Mouse (Mus musculus): ENCODE results near the gene Csf2rb. TPM values are rescaled to one million over a fixed set of nuclear protein-coding genes. Genes with fewer than 3 reads are reported as not detected.

Csf2rb gene
- polyA plus RNA-seq, 1 experiment from 2014 or later = 9.5 TPM

- 0% methylated on average over 1 of the region's 1 CpGs for WGBS
- Histone ChIP-seq H3K27ac (ENCODE audit: low read depth, low read length) (no peak overlapping the region), H3K4me1 (replicated peaks; ENCODE audit: control insufficient read depth, insufficient read depth, low read length) (no peaks in the 10 kb centered on the region), H3K4me2 (no peak overlapping the region), H3K27me3 (replicated peaks; ENCODE audit: control insufficient read depth, insufficient read depth, low read length) (no peaks in the 10 kb centered on the region), H3K9me3 (ENCODE audit: control insufficient read depth, low read length) (no peaks in the 10 kb centered on the region), H3K9ac (ENCODE audit: low read depth, low read length) (no peak overlapping the region), H3K36me3 (ENCODE audit: control insufficient read depth, insufficient read depth, low read length) (no peaks in the 10 kb centered on the region), H3K4me3 (ENCODE audit: low read depth, low read length) (no peak overlapping the region)
- ATAC-seq (replicated peaks; ENCODE audit: low FRiP score) (no peak), DNase-seq (ENCODE audit: low spot score) (no peak)
Measured at GRCm38 (mm10) chr15:78354958-78355357, 29.4 kb downstream of the Csf2rb start.

- no peaks in the 10 kb centered on the region for H3K4me1 ChIP-seq (replicated peaks; ENCODE audit: control insufficient read depth, insufficient read depth, low read length)
- no peak overlapping the region for H3K27ac ChIP-seq (ENCODE audit: low read depth, low read length)
- no peaks in the 10 kb centered on the region for H3K27me3 ChIP-seq (replicated peaks; ENCODE audit: control insufficient read depth, insufficient read depth, low read length)
- no peaks in the 10 kb centered on the region for H3K36me3 ChIP-seq (ENCODE audit: control insufficient read depth, insufficient read depth, low read length)
- 76% methylated on average over 5 of the region's 5 CpGs for WGBS
- H3K9ac ChIP-seq (ENCODE audit: low read depth, low read length) = no peak overlapping the region
- no peaks in the 10 kb centered on the region for H3K9me3 ChIP-seq (ENCODE audit: control insufficient read depth, low read length)
- no peak overlapping the region for H3K4me3 ChIP-seq (ENCODE audit: low read depth, low read length)
- H3K4me2 ChIP-seq = no peak overlapping the region
- no peak for ATAC-seq (replicated peaks; ENCODE audit: low FRiP score)
- DNase-seq (ENCODE audit: low spot score) = no peak
Measured at GRCm38 (mm10) chr15:78355548-78355947, 30.0 kb downstream of the Csf2rb start.

DNA sequence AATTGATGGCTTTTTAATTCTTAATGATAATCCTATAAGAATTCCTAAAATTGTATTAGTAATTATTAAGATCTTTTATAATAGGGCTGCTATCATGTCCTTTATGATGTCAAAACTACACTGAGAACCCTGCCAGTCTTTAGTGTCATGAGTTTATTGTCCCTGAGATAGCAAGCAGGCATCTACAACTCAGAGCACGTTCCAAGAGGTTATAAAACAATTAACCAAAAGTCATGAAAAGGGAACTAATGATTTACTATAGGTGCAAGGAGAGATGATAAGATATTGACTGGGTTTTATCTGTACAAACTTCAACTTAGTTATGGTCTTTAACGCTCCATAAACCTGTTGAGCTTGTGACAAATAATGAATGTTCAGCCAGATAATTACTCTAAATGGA lies 40.4 kb downstream of the Csf2rb start:
- Histone ChIP-seq H3K4me3 (ENCODE audit: low read depth, low read length) (no peak overlapping the region), H3K27me3 (replicated peaks; ENCODE audit: control insufficient read depth, insufficient read depth, low read length) (peaks cover 13% of the 10 kb centered on the region), H3K9me3 (ENCODE audit: control insufficient read depth, low read length) (no peaks in the 10 kb centered on the region), H3K27ac (ENCODE audit: low read depth, low read length) (no peak overlapping the region), H3K4me1 (replicated peaks; ENCODE audit: control insufficient read depth, insufficient read depth, low read length) (peaks cover 2% of the 10 kb centered on the region; the same call in 1 of the 2 replicates), H3K4me2 (no peak overlapping the region), H3K9ac (ENCODE audit: low read depth, low read length) (no peak overlapping the region), H3K36me3 (ENCODE audit: control insufficient read depth, insufficient read depth, low read length) (no peaks in the 10 kb centered on the region)
- DNase-seq (ENCODE audit: low spot score) = no peak
- WGBS = 54% methylated on average over 2 of the region's 2 CpGs
- no peak for ATAC-seq (replicated peaks; ENCODE audit: low FRiP score)

DNA sequence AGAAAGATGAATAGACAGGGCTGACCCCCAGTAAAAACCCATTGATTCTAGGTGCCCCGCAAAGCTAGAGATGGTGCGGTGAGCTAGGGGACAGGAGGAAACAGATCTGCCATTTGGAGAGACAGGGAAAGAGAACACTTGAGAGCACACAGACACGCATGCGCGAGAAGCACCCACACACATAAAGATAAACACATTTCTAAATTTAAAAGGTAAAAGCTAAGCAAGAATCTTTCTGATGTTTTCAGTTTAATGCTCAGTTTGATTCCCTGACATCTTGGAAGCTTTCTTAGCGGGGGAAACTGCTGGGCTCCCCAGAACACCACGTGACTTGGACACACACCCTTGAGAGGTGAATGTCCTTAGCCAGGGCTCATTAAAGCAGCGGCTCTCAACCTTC lies 41.3 kb downstream of the Csf2rb start:
- Histone ChIP-seq H3K4me1 (replicated peaks; ENCODE audit: control insufficient read depth, insufficient read depth, low read length) (peaks cover 3% of the 10 kb centered on the region; the same call in 1 of the 2 replicates), H3K27ac (ENCODE audit: low read depth, low read length) (no peak overlapping the region), H3K4me3 (ENCODE audit: low read depth, low read length) (no peak overlapping the region), H3K9ac (ENCODE audit: low read depth, low read length) (no peak overlapping the region), H3K4me2 (no peak overlapping the region), H3K27me3 (replicated peaks; ENCODE audit: control insufficient read depth, insufficient read depth, low read length) (peaks cover 13% of the 10 kb centered on the region), H3K36me3 (ENCODE audit: control insufficient read depth, insufficient read depth, low read length) (no peaks in the 10 kb centered on the region), H3K9me3 (ENCODE audit: control insufficient read depth, low read length) (no peaks in the 10 kb centered on the region)
- DNase-seq (ENCODE audit: low spot score) = no peak
- WGBS = 78% methylated on average over 8 of the region's 8 CpGs
- no peak for ATAC-seq (replicated peaks; ENCODE audit: low FRiP score)

DNA sequence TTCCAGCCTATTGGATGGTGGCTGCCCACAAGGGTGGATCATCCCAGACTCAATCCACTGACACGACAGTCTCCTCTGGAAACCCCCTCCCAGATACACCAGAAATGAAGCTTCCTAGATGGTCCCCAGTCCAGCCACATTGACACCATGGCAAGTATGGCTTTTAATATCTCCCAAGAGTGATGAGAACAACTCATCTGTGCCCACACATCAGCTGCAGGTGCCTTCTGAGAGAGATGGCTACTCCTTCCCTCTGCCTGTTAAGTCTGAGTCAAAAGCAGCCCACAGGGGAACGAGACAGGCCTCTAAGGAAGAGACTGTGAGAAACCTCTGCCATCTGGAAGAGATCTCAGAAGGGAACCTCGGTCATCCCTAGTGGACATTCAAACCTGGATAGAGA lies 42.3 kb downstream of the Csf2rb start:
- WGBS = 55% methylated on average over 3 of the region's 3 CpGs
- H3K9ac ChIP-seq (ENCODE audit: low read depth, low read length) = no peak overlapping the region

GRCm38 (mm10) chr15:78368926-78369346 lies 43.4 kb downstream of the Csf2rb start:
- Histone ChIP-seq H3K27me3 (replicated peaks; ENCODE audit: control insufficient read depth, insufficient read depth, low read length) (peaks cover 13% of the 10 kb centered on the region), H3K4me1 (replicated peaks; ENCODE audit: control insufficient read depth, insufficient read depth, low read length) (peaks cover 6% of the 10 kb centered on the region; the same call in 1 of the 2 replicates), H3K4me2 (no peak overlapping the region), H3K27ac (ENCODE audit: low read depth, low read length) (no peak overlapping the region), H3K4me3 (ENCODE audit: low read depth, low read length) (no peak overlapping the region), H3K9ac (ENCODE audit: low read depth, low read length) (no peak overlapping the region), H3K36me3 (ENCODE audit: control insufficient read depth, insufficient read depth, low read length) (no peaks in the 10 kb centered on the region), H3K9me3 (ENCODE audit: control insufficient read depth, low read length) (no peaks in the 10 kb centered on the region)
- ATAC-seq (replicated peaks; ENCODE audit: low FRiP score) = peak; percentile 75
- peak; percentile 70 for DNase-seq (ENCODE audit: low spot score)
- WGBS = 4% methylated on average over 8 of the region's 8 CpGs

More for the DNA sequence above, 42.3 kb downstream of the Csf2rb start:
- H3K4me3 ChIP-seq (ENCODE audit: low read depth, low read length) = no peak overlapping the region
- no peak overlapping the region for H3K27ac ChIP-seq (ENCODE audit: low read depth, low read length)
- no peaks in the 10 kb centered on the region for H3K36me3 ChIP-seq (ENCODE audit: control insufficient read depth, insufficient read depth, low read length)
- DNase-seq (ENCODE audit: low spot score) (no peak), ATAC-seq (replicated peaks; ENCODE audit: low FRiP score) (no peak)
- H3K27me3 ChIP-seq (replicated peaks; ENCODE audit: control insufficient read depth, insufficient read depth, low read length) = peaks cover 13% of the 10 kb centered on the region
- H3K4me2 ChIP-seq = no peak overlapping the region
- H3K4me1 ChIP-seq (replicated peaks; ENCODE audit: control insufficient read depth, insufficient read depth, low read length) = peaks cover 6% of the 10 kb centered on the region; the same call in 1 of the 2 replicates
- no peaks in the 10 kb centered on the region for H3K9me3 ChIP-seq (ENCODE audit: control insufficient read depth, low read length)

DNA sequence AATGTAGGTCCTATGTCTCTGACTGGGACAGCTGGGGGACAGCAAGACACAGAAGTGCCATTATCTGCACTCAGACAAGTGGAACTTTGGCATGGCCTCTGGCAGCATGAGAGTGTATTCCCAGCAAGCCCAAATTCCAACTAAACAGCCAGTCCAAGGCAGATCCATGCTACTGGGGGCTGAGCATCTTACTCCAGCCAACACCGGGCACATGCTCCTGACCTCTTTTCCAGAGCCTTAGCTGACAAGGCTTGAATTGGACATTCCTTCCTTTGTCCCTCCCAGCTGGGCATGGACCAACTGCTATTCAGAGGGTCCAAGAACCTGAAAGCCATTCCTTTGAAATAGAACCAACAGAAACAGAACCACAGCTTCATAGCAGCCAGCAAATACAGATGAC lies 44.1 kb downstream of the Csf2rb start:
- no peak for ATAC-seq (replicated peaks; ENCODE audit: low FRiP score)
- 84% methylated on average over 1 of the region's 1 CpGs for WGBS
- H3K27ac ChIP-seq (ENCODE audit: low read depth, low read length) = no peak overlapping the region

DNA sequence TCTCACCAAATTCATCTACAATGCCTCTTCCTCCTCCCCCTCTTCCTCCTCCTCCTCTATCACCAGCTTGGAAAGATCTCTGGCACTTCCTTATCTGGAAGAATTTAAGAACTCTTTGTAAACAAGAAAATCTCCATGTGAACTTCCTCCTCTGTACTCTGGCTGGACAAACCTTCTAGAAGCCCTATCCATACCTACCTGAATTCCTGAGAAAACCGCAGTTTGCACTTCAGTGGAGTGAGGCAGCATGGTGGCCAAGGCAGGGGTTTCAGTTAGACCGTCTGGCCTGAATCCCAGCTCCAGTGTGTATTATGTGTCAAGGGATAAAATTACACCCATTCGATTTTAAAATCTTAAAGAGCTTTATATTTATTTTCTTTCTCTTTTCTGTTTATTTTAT lies 47.2 kb downstream of the Csf2rb start:
- no peak overlapping the region for H3K4me3 ChIP-seq (ENCODE audit: low read depth, low read length)
- ATAC-seq (replicated peaks; ENCODE audit: low FRiP score) = no peak
- peaks cover 9% of the 10 kb centered on the region; the same call in 1 of the 2 replicates for H3K4me1 ChIP-seq (replicated peaks; ENCODE audit: control insufficient read depth, insufficient read depth, low read length)
- no peaks in the 10 kb centered on the region for H3K9me3 ChIP-seq (ENCODE audit: control insufficient read depth, low read length)
- 77% methylated on average over 3 of the region's 3 CpGs for WGBS
- H3K27ac ChIP-seq (ENCODE audit: low read depth, low read length) = no peak overlapping the region
- H3K4me2 ChIP-seq = no peak overlapping the region
- no peak for DNase-seq (ENCODE audit: low spot score)
- no peak overlapping the region for H3K9ac ChIP-seq (ENCODE audit: low read depth, low read length)
- H3K27me3 ChIP-seq (replicated peaks; ENCODE audit: control insufficient read depth, insufficient read depth, low read length) = peaks cover 5% of the 10 kb centered on the region
- no peaks in the 10 kb centered on the region for H3K36me3 ChIP-seq (ENCODE audit: control insufficient read depth, insufficient read depth, low read length)

More for the DNA sequence above, 44.1 kb downstream of the Csf2rb start:
- no peak for DNase-seq (ENCODE audit: low spot score)
- Histone ChIP-seq H3K36me3 (ENCODE audit: control insufficient read depth, insufficient read depth, low read length) (no peaks in the 10 kb centered on the region), H3K4me1 (replicated peaks; ENCODE audit: control insufficient read depth, insufficient read depth, low read length) (peaks cover 9% of the 10 kb centered on the region; the same call in 1 of the 2 replicates), H3K4me3 (ENCODE audit: low read depth, low read length) (no peak overlapping the region), H3K9ac (ENCODE audit: low read depth, low read length) (no peak overlapping the region), H3K4me2 (no peak overlapping the region), H3K27me3 (replicated peaks; ENCODE audit: control insufficient read depth, insufficient read depth, low read length) (peaks cover 13% of the 10 kb centered on the region), H3K9me3 (ENCODE audit: control insufficient read depth, low read length) (no peaks in the 10 kb centered on the region)

- no peak overlapping the region for H3K4me3 ChIP-seq (ENCODE audit: low read depth, low read length)
- ATAC-seq (replicated peaks; ENCODE audit: low FRiP score) (no peak), DNase-seq (ENCODE audit: low spot score) (no peak)
- 75% methylated on average over 3 of the region's 3 CpGs for WGBS
- H3K4me2 ChIP-seq = no peak overlapping the region
- no peaks in the 10 kb centered on the region for H3K9me3 ChIP-seq (ENCODE audit: control insufficient read depth, low read length)
- H3K36me3 ChIP-seq (ENCODE audit: control insufficient read depth, insufficient read depth, low read length) = no peaks in the 10 kb centered on the region
- no peak overlapping the region for H3K27ac ChIP-seq (ENCODE audit: low read depth, low read length)
- H3K27me3 ChIP-seq (replicated peaks; ENCODE audit: control insufficient read depth, insufficient read depth, low read length) = peaks cover 3% of the 10 kb centered on the region
- H3K9ac ChIP-seq (ENCODE audit: low read depth, low read length) = no peak overlapping the region
- peaks cover 10% of the 10 kb centered on the region; the same call in 1 of the 2 replicates for H3K4me1 ChIP-seq (replicated peaks; ENCODE audit: control insufficient read depth, insufficient read depth, low read length)
Measured at GRCm38 (mm10) chr15:78374204-78374603, 48.7 kb downstream of the Csf2rb start.
